Mouse (Mus musculus): ENCODE data around the gene Ppm1f. TPM values are rescaled to one million over a fixed set of nuclear protein-coding genes. Genes with fewer than 3 reads are reported as not detected.
"Not testable (repeated sequence)": the region's sequence is repeated elsewhere in the genome, so short reads cannot be mapped to it uniquely, and the experiment has no call there.

Ppm1f gene
- 25.5 and 28.0 TPM in 2 replicates for polyA plus RNA-seq (2011; ENCODE audit: insufficient read length, low read depth, missing spikeins)

GRCm38 (mm10) chr16:16896382-16897055, at the start of gene Ppm1f:
TSS of gene Ppm1f (plus strand) at chr16:16896469.
- peak; percentile 85 for TF ChIP-seq CTCF (IDR thresholded peaks at IDR 0.05; ENCODE audit: borderline replicate concordance, insufficient read depth, low read length)
- TF ChIP-seq POLR2A (IDR thresholded peaks at IDR 0.05; ENCODE audit: low read depth, low read length), result peak; percentile 91
- no peaks in the 10 kb centered on the region for H3K4me1 ChIP-seq (ENCODE audit: control insufficient read depth, insufficient read depth, low read length)
- H3K27ac ChIP-seq (ENCODE audit: insufficient read depth, low read length), result 0 out of 2 replicates have a peak within 1 kb of the TSS, but pooled peaks have one; percentile 4
- H3K4me3 ChIP-seq (ENCODE audit: insufficient read depth, low read length), result peak within 1 kb of the TSS; percentile 71

- TF ChIP-seq POLR2A (IDR thresholded peaks at IDR 0.05; ENCODE audit: low read depth, low read length), result no peak
- TF ChIP-seq CTCF (IDR thresholded peaks at IDR 0.05; ENCODE audit: borderline replicate concordance, insufficient read depth, low read length), result no peak
Measured at GRCm38 (mm10) chr16:16849196-16849595, 47.1 kb upstream of the Ppm1f start.

GRCm38 (mm10) chr16:16852411-16852810, 43.9 kb upstream of the Ppm1f start:
- Histone ChIP-seq H3K4me1 (ENCODE audit: control insufficient read depth, insufficient read depth, low read length) (no peaks in the 10 kb centered on the region), H3K27ac (ENCODE audit: insufficient read depth, low read length) (no peak overlapping the region), H3K4me3 (ENCODE audit: insufficient read depth, low read length) (no peak overlapping the region)
- no peak for TF ChIP-seq POLR2A (IDR thresholded peaks at IDR 0.05; ENCODE audit: low read depth, low read length)
- no peak for TF ChIP-seq CTCF (IDR thresholded peaks at IDR 0.05; ENCODE audit: borderline replicate concordance, insufficient read depth, low read length)

More at GRCm38 (mm10) chr16:16849196-16849595, 47.1 kb upstream of the Ppm1f start:
- no peak overlapping the region for H3K4me3 ChIP-seq (ENCODE audit: insufficient read depth, low read length)
- no peaks in the 10 kb centered on the region for H3K4me1 ChIP-seq (ENCODE audit: control insufficient read depth, insufficient read depth, low read length)
- H3K27ac ChIP-seq (ENCODE audit: insufficient read depth, low read length), result no peak overlapping the region

DNA sequence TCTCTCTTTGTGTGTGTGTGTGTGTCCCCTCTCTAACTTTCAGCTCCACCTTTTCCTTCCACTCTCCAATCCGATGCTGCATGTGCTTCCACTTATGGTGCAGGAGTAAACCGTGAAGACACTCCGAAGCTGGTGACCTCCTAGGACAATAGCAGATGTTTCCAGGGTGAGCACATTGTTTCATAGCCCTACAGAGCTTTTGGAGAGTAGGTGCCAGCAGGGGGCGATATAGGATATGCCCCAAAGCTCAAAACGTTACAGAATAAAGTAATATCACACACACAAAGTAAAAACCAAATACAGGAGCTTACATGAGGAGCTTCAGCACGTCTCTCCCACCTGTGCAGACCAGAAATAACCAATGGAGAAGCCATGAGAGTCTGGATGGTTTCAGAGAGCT, 41.4 kb upstream of the Ppm1f start:
- Histone ChIP-seq H3K4me3 (ENCODE audit: insufficient read depth, low read length) (no peak overlapping the region), H3K4me1 (ENCODE audit: control insufficient read depth, insufficient read depth, low read length) (no peaks in the 10 kb centered on the region), H3K27ac (ENCODE audit: insufficient read depth, low read length) (no peak overlapping the region)
- TF ChIP-seq POLR2A (IDR thresholded peaks at IDR 0.05; ENCODE audit: low read depth, low read length) (no peak), CTCF (IDR thresholded peaks at IDR 0.05; ENCODE audit: borderline replicate concordance, insufficient read depth, low read length) (no peak)

GRCm38 (mm10) chr16:16855541-16855940, 40.7 kb upstream of the Ppm1f start:
- Histone ChIP-seq H3K27ac (ENCODE audit: insufficient read depth, low read length) (no peak overlapping the region), H3K4me1 (ENCODE audit: control insufficient read depth, insufficient read depth, low read length) (no peaks in the 10 kb centered on the region), H3K4me3 (ENCODE audit: insufficient read depth, low read length) (no peak overlapping the region)
- no peak for TF ChIP-seq POLR2A (IDR thresholded peaks at IDR 0.05; ENCODE audit: low read depth, low read length)
- no peak for TF ChIP-seq CTCF (IDR thresholded peaks at IDR 0.05; ENCODE audit: borderline replicate concordance, insufficient read depth, low read length)

DNA sequence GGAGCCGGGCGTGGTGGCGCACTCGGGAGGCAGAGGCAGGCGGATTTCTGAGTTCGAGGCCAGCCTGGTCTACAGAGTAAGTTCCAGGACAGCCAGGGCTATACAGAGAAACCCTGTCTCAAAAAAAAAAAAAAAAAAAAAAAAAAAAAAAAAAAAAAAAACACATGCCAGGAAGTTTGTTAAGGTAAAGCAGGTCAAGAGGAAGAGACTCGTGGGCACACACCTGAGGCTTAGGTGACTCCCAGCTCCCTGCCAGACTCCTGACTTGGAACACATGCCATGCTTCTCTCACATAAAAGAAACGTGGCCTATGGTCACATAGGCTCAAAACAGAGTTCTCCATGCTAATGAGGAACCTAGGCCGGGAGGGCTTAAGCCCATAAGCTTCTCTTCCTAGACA, 40.2 kb upstream of the Ppm1f start:
- H3K4me3 ChIP-seq (ENCODE audit: insufficient read depth, low read length); H3K4me1 ChIP-seq (ENCODE audit: control insufficient read depth, insufficient read depth, low read length): not testable (repeated sequence)

DNA sequence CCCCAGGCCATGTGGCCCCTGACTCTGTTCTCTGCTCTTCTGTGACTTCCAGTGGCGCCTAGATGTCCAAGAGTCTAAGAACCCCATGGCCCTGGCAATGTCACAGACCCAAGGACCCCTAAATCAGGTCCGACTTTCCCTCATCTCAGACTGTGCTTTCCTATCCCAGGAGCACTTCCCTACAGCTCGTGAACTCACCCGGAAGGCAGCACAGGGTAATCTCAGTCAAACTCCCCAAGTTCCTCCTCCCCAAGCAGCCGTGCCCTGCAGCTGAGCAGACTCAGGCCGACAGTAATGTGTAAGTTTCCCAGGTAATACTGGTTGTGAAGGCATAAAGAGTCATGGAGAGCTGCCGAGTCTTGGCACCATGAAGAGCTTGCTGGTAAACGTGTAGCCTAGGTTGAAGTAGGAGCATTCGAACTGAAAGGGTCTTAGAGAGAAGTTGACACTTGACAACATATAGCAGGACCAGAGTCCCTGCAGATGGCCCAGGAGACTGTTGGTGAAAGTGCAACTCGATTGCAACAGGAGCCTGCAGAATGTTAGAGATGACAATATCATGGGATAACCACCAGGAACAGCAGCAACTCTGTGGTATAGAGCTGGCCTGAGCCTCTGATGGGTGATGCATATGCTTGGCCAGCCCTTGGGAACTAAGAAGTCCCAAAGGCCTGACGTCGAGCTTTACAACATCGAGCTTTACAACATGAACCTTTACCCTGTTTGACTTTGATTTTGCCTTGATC, 39.4 kb upstream of the Ppm1f start:
- no peak for TF ChIP-seq POLR2A (IDR thresholded peaks at IDR 0.05; ENCODE audit: low read depth, low read length)
- no peak for TF ChIP-seq CTCF (IDR thresholded peaks at IDR 0.05; ENCODE audit: borderline replicate concordance, insufficient read depth, low read length)
- Histone ChIP-seq H3K27ac (ENCODE audit: insufficient read depth, low read length) (no peak overlapping the region), H3K4me1 (ENCODE audit: control insufficient read depth, insufficient read depth, low read length) (no peaks in the 10 kb centered on the region), H3K4me3 (ENCODE audit: insufficient read depth, low read length) (no peak overlapping the region)

More for the DNA sequence above, 40.2 kb upstream of the Ppm1f start:
- H3K27ac ChIP-seq (ENCODE audit: insufficient read depth, low read length), result not testable (repeated sequence)

- no peaks in the 10 kb centered on the region for H3K4me1 ChIP-seq (ENCODE audit: control insufficient read depth, insufficient read depth, low read length)
Measured at GRCm38 (mm10) chr16:16862288-16862687, 34.0 kb upstream of the Ppm1f start.

GRCm38 (mm10) chr16:16863978-16864377, 32.3 kb upstream of the Ppm1f start, which contains the start of gene Igll1:
TSS of gene Igll1 (minus strand) at chr16:16863985.
- Histone ChIP-seq H3K4me1 (ENCODE audit: control insufficient read depth, insufficient read depth, low read length) (no peaks in the 10 kb centered on the region), H3K4me3 (ENCODE audit: insufficient read depth, low read length) (no peak within 1 kb of the TSS), H3K27ac (ENCODE audit: insufficient read depth, low read length) (no peak within 1 kb of the TSS)
- no peak for TF ChIP-seq POLR2A (IDR thresholded peaks at IDR 0.05; ENCODE audit: low read depth, low read length)
- TF ChIP-seq CTCF (IDR thresholded peaks at IDR 0.05; ENCODE audit: borderline replicate concordance, insufficient read depth, low read length), result no peak

More at GRCm38 (mm10) chr16:16862288-16862687, 34.0 kb upstream of the Ppm1f start:
- no peak overlapping the region for H3K27ac ChIP-seq (ENCODE audit: insufficient read depth, low read length)
- TF ChIP-seq CTCF (IDR thresholded peaks at IDR 0.05; ENCODE audit: borderline replicate concordance, insufficient read depth, low read length) (no peak), POLR2A (IDR thresholded peaks at IDR 0.05; ENCODE audit: low read depth, low read length) (no peak)
- H3K4me3 ChIP-seq (ENCODE audit: insufficient read depth, low read length), result no peak overlapping the region

DNA sequence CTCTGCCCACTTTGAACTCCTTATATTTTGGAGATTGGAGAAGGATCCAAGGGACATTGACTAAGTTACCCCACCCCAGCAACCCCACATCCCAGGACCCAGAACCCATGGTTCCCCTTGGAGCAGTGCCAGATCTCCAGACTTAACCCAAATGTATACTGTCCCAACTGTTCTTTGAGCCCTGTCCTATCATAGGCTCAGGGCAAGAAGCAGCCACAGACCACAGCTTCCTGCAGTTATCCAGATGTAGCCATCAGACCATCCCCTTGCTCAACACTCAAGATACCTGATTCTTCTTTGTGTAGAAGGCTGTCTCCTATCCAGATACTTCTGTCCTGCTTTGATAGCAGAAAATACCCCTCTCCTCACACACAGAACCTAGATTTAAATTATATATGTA, 31.1 kb upstream of the Ppm1f start:
- no peak overlapping the region for H3K4me3 ChIP-seq (ENCODE audit: insufficient read depth, low read length)
- no peaks in the 10 kb centered on the region for H3K4me1 ChIP-seq (ENCODE audit: control insufficient read depth, insufficient read depth, low read length)
- TF ChIP-seq CTCF (IDR thresholded peaks at IDR 0.05; ENCODE audit: borderline replicate concordance, insufficient read depth, low read length) (no peak), POLR2A (IDR thresholded peaks at IDR 0.05; ENCODE audit: low read depth, low read length) (no peak)
- H3K27ac ChIP-seq (ENCODE audit: insufficient read depth, low read length), result no peak overlapping the region

Data from embryonic fibroblast, embryonic 13.5 days (primary cell).